Mouse (Mus musculus): ENCODE data around the gene Spib.

GRCm38 (mm10) chr7:44498922-44499321, 32.9 kb downstream of the Spib start:
- TF ChIP-seq CTCF (IDR thresholded peaks at IDR 0.05; ENCODE audit: extremely low read depth, insufficient read depth, low read length): no peak
- no peak for TF ChIP-seq POLR2A (IDR thresholded peaks at IDR 0.05; ENCODE audit: extremely low read depth, insufficient read depth, low read length)

Measured in cortical plate, adult 2 months (tissue).